Mouse (Mus musculus) limb, embryonic 14.5 days (tissue): ENCODE data around the gene Plekhm3. TPM values are rescaled to one million over a fixed set of nuclear protein-coding genes. Genes with fewer than 3 reads are reported as not detected.
A peak's percentile ranks its signal among the peaks of the same experiment; 100 is the strongest.

Experiments
- ATAC-seq: fragments of 200-750 bp; cut with Nextera tagmentation; 2 replicates; pipeline ENCODE4 v1.8.0; 2017; ENCODE audit warnings: low read depth, moderate number of reproducible peaks, moderate TSS enrichment; ENCODE audit not compliant: low FRiP score
- DNase-seq: peaks from one replicate; pipeline ENCODE4 v3.0.0-alpha.2; 2015; ENCODE audit warnings: low spot score
- H3K27ac ChIP-seq: fragments of 300-500 bp; sonication (generic); replicated peaks from 2 replicates; pipeline ENCODE4 v1.5.1; 2014; ENCODE audit warnings: low read depth, mild to moderate bottlenecking, low read length, moderate library complexity, mixed read lengths
- H3K27me3 ChIP-seq: fragments of 300-500 bp; sonication (generic); 2 replicates; pipeline ENCODE4 v1.6.1; 2014; ENCODE audit warnings: low read length, mixed read lengths; ENCODE audit not compliant: control insufficient read depth, insufficient read depth
- H3K36me3 ChIP-seq: fragments of 300-500 bp; sonication (generic); 2 replicates; pipeline ENCODE4 v1.6.1; 2014; ENCODE audit warnings: mild to moderate bottlenecking, low read length, moderate library complexity, mixed read lengths; ENCODE audit not compliant: control insufficient read depth, insufficient read depth
- H3K4me1 ChIP-seq: fragments of 300-500 bp; sonication (generic); 2 replicates; pipeline ENCODE4 v1.6.1; 2014; ENCODE audit warnings: antibody characterized with exemption, low read length, mixed read lengths; ENCODE audit not compliant: control insufficient read depth, insufficient read depth
- H3K4me2 ChIP-seq: fragments of 300-500 bp; sonication (generic); replicated peaks from 2 replicates; pipeline ENCODE4 v1.6.1; 2014; ENCODE audit warnings: low read depth, mild to moderate bottlenecking, low read length, moderate library complexity; ENCODE audit not compliant: severe bottlenecking
- H3K4me3 ChIP-seq: fragments of 300-500 bp; sonication (generic); replicated peaks from 2 replicates; pipeline ENCODE4 v1.5.1; 2014; ENCODE audit warnings: low read length
- H3K9ac ChIP-seq: fragments of 300-500 bp; sonication (generic); 2 replicates; pipeline ENCODE4 v1.6.1; 2014; ENCODE audit warnings: mild to moderate bottlenecking, low read depth, low read length, moderate library complexity; ENCODE audit not compliant: severe bottlenecking
- H3K9me3 ChIP-seq: fragments of 300-500 bp; sonication (generic); 2 replicates; pipeline ENCODE4 v1.6.1; 2016; ENCODE audit warnings: low read length; ENCODE audit not compliant: control insufficient read depth
- POLR2A ChIP-seq: fragments of 200-500 bp; IDR thresholded peaks from 2 replicates; pipeline ENCODE4 v1.8.0; 2012; ENCODE audit warnings: inconsistent platforms, mild to moderate bottlenecking, moderate library complexity, borderline replicate concordance; ENCODE audit not compliant: insufficient read depth, insufficient read length; ENCODE audit errors: extremely low read depth
- WGBS: fragments of 180-500 bp; shearing (Covaris S2); extraction: QIAGEN DNeasy Blood & Tissue Kit; methylation state at CpG from one replicate; pipeline ENCODE4 v1.1.7; 2014; 5-methylcytosine and 5-hydroxymethylcytosine counted together
- polyA plus RNA-seq, 2 experiments: library from polyadenylated mRNA; depleted of rRNA in 1 of 2; stranded (reverse) in 1 of 2; unstranded in 1 of 2; fragments of >200 nt; fragmentation: Nextera tagmentation in 1 of 2; extraction: Ambion mirVana in 1 of 2; gene quantifications; 2 replicates each; pipeline versions ENCODE4 v1.2.1 to v1.2.3; 2012 to 2014

Plekhm3 gene
- polyA plus RNA-seq, 2 experiments: 3.7 to 6.0 TPM

GRCm38 (mm10) chr1:64793234-64793530, 163.4 kb downstream of the Plekhm3 start:
- Histone ChIP-seq H3K4me2 (no peak overlapping the region), H3K9ac (no peak overlapping the region), H3K4me3 (no peak overlapping the region), H3K27ac (peak overlapping the region; percentile 22; the same call in 1 of the 2 replicates), H3K36me3 (peaks cover 5% of the 10 kb centered on the region; the same call in 1 of the 2 replicates), H3K27me3 (no peaks in the 10 kb centered on the region), H3K4me1 (peaks cover 24% of the 10 kb centered on the region), H3K9me3 (no peaks in the 10 kb centered on the region)
- no peak for TF ChIP-seq POLR2A
- ATAC-seq (no peak), DNase-seq (no peak)
- WGBS: 61% methylated on average over 4 of the region's 4 CpGs

- DNase-seq (peak; percentile 30), ATAC-seq (no peak)
- peaks cover 24% of the 10 kb centered on the region for H3K4me1 ChIP-seq
- no peak overlapping the region for H3K4me3 ChIP-seq
- no peaks in the 10 kb centered on the region for H3K27me3 ChIP-seq
- H3K4me2 ChIP-seq: no peak overlapping the region
- no peak overlapping the region for H3K9ac ChIP-seq
- peaks cover 5% of the 10 kb centered on the region; the same call in 1 of the 2 replicates for H3K36me3 ChIP-seq
- H3K9me3 ChIP-seq: no peaks in the 10 kb centered on the region
- no peak for TF ChIP-seq POLR2A
- peak overlapping the region; percentile 22 for H3K27ac ChIP-seq
- 57% methylated on average over 11 of the region's 11 CpGs for WGBS
These were observed 163.9 kb downstream of the Plekhm3 start for GRCm38 (mm10) chr1:64792521-64793233.

- no peak overlapping the region for H3K9ac ChIP-seq
- 28% methylated on average over 6 of the region's 6 CpGs for WGBS
- H3K9me3 ChIP-seq: no peaks in the 10 kb centered on the region
- peaks cover 5% of the 10 kb centered on the region; the same call in 1 of the 2 replicates for H3K36me3 ChIP-seq
- H3K4me1 ChIP-seq: peaks cover 24% of the 10 kb centered on the region
- no peaks in the 10 kb centered on the region for H3K27me3 ChIP-seq
- DNase-seq (peak; percentile 15), ATAC-seq (peak; percentile 36; the same call in 1 of the 2 replicates)
- peak overlapping the region; percentile 22 for H3K27ac ChIP-seq
- no peak for TF ChIP-seq POLR2A
- H3K4me3 ChIP-seq: no peak overlapping the region
- H3K4me2 ChIP-seq: no peak overlapping the region
These were observed 164.8 kb downstream of the Plekhm3 start for GRCm38 (mm10) chr1:64791826-64792225.

- Histone ChIP-seq H3K27ac (peak overlapping the region; percentile 22), H3K9ac (0 out of 2 replicates have a peak overlapping the region, but pooled peaks have one; percentile 1), H3K4me2 (no peak overlapping the region), H3K27me3 (no peaks in the 10 kb centered on the region), H3K4me3 (no peak overlapping the region), H3K4me1 (peaks cover 24% of the 10 kb centered on the region), H3K9me3 (no peaks in the 10 kb centered on the region), H3K36me3 (peaks cover 5% of the 10 kb centered on the region; the same call in 1 of the 2 replicates)
- no peak for TF ChIP-seq POLR2A
- DNase-seq (no peak), ATAC-seq (peak; percentile 56; the same call in 1 of the 2 replicates)
- WGBS: 59% methylated on average over 9 of the region's 9 CpGs
These were observed 165.5 kb downstream of the Plekhm3 start for GRCm38 (mm10) chr1:64790806-64791790.
